Mouse (Mus musculus) retina, embryonic 14.5 days (tissue): Measurements from ENCODE around the gene Rps6ka3.

Experiments used
- DNase-seq: peaks from one replicate; pipeline ENCODE4 v3.0.0-alpha.2; 2015; ENCODE audit warnings: low spot score

Rps6ka3 gene

GRCm38 (mm10) chrX:159210007-159210406, at the start of gene Rps6ka3:
TSS of gene Rps6ka3 (plus strand) at chrX:159210307.
- no peak for DNase-seq

DNA sequence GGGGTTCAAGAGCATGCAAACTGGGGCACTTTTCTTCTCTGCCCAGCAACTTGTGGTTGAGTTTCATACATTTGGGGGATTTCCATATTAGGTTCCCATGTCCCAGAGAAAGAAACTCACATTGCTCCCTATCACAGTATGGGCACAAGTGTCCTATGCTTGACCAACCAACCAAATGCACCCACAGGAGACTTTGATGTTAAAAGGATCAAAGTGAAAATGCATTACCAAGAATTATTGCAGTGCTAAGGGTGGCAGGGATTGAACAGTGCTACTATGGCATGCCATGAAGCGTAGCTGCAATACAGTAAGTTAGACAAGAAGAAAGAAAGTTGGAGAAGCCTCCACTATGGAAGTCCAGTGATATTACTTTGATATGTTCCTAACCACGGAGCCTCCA, 40.9 kb upstream of the Rps6ka3 start:
- no peak for DNase-seq

DNA sequence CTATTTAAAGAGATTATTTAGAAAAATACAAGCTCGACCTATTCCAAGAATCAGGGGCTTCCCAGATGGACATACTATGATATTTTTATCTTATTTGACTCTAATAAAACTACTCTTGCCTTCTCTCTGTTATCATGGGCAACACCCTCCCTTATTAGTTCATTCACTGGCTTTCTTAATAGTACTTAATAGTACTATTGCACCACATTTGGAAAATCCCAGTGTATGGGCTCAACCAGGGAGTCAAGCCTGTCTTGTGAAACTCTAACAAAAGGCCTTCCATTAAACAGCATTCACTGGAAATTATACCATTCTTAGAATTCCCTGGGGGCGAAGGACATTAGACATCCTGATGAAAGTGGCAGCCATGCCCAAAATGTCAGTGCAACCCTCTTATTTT, 38.5 kb upstream of the Rps6ka3 start:
- no peak for DNase-seq

DNA sequence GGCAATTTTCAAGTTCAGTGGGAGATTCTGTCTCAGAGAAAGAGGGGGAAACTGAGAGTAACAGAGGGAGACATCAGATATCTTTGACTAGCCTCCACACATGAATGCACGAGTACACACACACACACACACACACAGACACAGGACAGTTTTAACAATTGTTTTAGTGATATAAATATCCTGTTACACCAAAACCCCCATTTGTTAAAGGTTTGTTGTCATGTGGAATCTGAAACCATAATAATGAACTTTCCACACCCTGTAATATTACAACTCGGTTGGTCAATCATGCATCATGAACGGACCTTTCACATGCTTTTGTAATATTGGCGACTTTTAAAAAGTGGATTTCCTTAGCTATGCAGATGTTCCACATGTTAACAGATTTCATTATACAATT, 18.5 kb upstream of the Rps6ka3 start:
- DNase-seq = no peak

- no peak for DNase-seq
Observed at GRCm38 (mm10) chrX:159199495-159199894, 10.6 kb upstream of the Rps6ka3 start.

- no peak for DNase-seq
Observed at GRCm38 (mm10) chrX:159200101-159200500, 10.0 kb upstream of the Rps6ka3 start.

DNA sequence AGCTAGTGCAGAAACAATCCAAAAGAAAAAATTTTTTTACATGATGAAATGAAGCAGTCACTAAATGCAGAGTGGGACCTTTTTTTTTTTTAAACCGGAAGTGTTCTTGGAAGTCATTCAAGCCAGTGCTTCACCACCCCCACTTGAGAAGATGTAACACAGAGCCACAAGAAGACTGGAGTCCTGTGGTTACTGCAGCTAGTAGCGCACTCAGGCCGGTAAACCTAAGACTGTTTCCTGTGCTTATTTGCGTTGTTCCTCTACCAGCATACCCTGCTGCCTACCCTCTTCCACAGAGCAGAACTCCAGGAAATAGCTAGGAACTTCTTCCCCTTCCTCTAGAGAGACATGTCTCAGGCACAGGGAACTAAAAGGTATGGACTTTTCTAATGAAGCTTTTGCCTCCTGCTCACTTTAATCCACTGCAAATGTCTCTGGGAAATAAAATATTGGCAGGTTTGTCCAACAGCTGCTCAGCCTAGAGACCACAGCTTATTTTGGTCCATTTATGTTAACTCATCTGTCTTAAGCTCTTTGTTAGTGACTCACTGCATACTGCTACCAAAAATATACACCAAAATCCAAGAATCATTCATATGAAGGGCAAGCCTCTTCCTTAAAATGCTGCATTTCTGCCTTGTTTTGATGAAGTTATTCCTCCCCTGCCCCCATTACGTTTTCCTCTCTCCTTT, 931 bp downstream of the Rps6ka3 start:
- no peak for DNase-seq

DNA sequence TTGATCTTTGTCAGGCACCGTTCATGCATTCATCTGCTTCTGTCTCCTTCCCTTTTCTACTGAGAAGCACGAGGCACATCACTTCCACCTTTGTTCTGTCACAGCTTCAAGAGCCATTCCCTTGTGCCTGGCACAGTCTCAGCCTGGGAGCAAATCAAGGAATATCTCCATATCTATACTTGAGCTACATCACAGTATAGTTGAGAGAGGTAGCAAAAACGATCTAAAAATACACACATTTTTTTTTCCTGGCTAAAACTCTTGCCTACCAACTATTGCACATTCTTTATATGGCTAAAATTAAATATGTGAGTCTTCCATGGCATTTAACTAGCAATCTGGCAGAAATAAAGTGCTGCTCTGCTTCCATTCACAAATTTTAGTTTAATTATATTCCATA, 5.1 kb downstream of the Rps6ka3 start:
- DNase-seq = no peak

- no peak for DNase-seq
Observed at GRCm38 (mm10) chrX:159222474-159222873, 12.4 kb downstream of the Rps6ka3 start.

GRCm38 (mm10) chrX:159237275-159237674, 27.2 kb downstream of the Rps6ka3 start:
- no peak for DNase-seq

DNA sequence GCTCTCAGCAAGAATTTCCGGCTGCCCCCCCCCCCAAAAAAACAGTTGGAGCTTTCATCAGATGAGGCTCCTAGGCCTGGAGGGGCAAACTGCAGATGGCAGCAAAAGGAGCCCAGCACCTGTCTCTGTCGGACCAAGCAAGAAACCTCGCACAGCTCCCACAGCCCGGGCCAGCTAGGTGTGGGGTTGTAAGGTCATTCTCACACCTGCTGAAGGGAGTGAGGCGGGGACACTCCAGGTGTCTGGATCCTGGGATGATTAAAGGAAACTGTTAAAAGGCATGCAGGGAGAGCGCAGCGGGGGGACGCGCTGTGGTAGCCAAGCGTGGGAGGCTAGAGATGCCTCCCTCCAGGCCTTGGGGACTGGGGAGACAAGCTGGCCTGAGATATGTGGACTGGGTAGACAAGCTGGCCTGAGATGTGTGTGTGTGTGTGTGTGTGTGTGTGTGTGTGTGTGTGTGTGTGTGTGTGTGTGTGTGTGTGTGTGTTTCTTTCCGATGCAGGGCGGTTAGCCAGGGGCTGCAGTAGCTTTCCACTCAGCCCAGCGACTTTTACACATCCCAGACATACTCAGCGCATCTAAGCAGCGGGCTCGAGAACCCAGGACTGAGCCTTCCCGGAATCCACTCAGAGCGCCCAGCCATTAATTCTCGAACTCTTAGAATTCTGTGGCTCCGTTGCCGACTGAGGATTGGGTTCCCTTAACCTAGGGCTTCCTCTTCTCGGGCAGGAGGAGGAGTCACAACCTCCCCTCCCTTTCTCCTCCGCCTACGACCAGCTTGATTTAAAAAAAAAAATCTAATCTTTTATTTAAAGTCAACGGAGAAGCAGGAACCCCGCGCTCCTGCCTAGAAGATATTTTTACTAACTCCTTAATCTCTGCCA, 44.1 kb downstream of the Rps6ka3 start:
- DNase-seq = peak; percentile 51

DNA sequence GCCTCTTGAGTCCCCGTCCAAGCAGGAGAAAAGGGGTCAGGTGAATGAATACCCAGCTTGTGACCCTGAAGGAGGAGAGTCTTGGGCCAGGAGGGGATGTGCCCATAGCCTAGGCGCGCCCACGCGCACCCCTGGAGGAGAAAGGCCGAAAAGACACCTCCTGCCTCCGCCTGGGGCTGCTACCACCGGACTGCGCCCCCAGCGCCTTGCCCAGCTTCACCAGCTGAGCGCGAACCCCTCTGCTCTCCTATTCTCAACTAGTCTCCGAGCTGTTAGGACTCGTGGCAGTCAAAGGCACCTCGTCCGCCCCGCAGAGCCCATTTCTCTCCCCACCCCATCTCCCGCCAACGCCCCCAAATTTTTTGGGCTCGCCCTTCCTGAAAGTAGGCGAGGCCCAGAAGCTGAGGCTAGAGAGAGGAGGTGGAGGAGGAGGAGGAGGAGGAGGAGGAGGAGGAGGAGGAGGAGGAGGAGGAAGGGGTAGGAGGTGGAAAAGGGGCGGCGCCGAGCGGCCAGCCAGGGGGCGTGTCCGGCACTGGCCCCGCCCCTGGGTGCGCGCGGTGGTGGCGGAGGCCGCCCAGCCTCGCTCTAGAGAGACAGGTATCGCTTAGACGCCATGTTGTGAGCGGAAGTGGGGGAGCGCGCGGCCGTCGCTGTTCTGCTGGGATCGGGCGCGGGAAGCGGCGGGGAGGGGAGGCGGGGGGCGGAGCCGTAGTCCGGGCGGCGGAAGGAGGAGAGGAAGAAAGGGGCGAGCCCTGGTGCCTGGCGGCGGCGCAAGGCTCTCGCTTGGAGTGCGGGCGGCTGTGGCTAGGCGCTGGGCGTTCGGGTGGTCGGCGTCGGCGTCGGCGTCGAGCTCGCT, 45.2 kb downstream of the Rps6ka3 start:
- peak; percentile 86 for DNase-seq

DNA sequence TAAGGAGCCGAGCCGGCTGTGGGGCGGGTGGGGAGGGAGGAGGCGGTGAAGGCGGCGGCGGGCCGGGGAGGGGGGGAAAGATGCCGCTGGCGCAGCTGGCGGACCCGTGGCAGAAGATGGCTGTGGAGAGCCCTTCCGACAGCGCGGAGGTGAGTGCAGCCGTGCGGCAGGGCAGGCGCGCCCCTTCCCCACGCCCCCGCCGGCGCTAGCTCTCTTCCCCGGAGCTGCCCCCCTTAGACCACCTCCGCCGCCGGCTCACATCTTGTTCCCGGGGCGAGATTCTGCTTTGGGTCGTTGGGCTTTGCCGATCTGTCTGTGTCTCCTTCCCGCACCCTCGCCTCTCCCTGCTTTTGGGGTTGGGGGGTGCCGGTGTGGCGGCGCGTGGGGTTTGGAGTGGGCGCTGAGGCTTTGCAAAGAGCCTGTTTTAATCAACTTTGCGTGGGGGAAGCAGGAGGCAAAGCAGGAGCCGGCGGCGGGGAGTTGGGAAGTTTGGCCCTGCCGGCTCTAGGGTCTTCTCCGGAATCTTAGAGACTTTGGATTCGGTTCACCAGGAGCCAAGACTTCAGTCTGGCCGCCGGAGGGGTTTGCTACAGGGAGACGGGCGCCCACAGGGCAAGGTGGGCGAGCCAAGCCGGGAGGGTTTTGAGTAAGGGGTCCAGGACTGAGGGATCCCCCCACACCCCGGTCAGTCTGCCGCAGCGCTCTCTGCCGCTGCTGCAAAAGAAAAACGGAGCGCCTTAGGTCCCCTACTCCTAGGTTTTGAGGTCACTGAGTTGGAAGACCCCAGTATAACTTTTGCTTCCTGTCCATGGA, 46.1 kb downstream of the Rps6ka3 start:
- peak; percentile 5 for DNase-seq

GRCm38 (mm10) chrX:159256921-159257421, 46.9 kb downstream of the Rps6ka3 start:
- DNase-seq = peak; percentile 52

DNA sequence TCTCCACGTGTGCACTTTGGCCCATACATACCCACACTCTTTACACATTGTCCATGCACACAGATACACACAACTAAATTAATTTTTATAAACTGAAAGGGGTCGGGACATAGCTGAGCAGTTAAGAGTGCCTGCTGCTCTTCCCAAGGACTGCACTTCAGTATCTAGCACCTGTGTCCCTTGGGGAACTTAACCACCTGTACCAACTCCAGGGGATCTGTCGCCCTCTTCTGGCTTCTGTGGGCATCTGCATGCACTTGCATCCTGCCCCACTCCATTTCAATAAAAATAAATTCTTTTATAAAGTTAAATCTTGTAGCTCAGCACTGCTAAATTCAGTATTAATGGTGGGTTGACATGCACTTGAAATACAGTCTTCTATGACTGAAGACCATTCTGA, 54.6 kb downstream of the Rps6ka3 start:
- peak; percentile 27 for DNase-seq

- peak; percentile 43 for DNase-seq
Observed at GRCm38 (mm10) chrX:159269072-159269471, 59.0 kb downstream of the Rps6ka3 start.

- DNase-seq = no peak
Observed at GRCm38 (mm10) chrX:159286765-159287164, 76.7 kb downstream of the Rps6ka3 start.

GRCm38 (mm10) chrX:159295879-159296278, 85.8 kb downstream of the Rps6ka3 start:
- no peak for DNase-seq

DNA sequence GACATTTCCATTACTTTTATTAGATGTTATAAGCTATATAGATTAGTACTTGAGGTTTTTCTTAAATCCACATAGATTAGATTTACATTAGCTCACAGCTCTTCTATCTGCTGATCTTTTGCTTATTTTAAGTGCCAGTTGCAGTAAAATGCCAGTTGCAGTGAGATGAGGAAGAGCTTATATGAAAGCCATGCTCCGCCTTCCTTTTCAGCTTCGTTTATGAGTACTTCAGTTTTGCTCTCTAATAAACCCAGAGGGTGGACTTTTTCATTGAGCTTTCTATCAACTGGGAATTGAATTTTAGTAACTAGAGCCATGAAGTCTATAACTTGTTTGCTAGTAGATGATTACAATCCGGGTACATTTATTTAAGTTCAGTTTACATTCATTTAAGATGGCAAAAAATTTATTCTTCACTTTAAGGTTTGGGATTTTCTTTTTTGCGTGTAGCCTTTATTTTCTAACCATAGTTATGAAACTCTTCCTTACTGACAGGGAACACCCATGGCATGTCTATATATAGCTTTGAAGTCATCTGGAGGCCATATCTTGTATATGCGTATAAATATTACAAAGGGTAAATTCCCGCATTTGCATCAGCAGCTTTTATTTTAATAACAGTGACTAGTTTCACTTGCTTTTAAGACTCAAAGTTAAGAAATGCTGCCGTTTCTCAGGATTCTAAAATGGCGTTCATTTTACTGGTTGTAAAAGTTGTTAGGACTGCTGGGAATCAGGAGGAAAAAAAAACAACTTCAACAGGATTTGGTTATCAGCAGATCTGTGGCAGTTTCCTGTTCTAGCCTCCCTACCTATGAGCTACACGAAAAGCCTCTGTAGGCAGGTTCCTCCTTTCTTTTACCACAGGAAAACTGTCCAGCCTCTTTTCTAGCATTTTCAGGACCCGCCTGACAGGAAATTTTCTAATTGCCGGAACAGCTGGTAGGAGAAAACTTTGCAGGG, 92.5 kb downstream of the Rps6ka3 start:
- no peak for DNase-seq

DNA sequence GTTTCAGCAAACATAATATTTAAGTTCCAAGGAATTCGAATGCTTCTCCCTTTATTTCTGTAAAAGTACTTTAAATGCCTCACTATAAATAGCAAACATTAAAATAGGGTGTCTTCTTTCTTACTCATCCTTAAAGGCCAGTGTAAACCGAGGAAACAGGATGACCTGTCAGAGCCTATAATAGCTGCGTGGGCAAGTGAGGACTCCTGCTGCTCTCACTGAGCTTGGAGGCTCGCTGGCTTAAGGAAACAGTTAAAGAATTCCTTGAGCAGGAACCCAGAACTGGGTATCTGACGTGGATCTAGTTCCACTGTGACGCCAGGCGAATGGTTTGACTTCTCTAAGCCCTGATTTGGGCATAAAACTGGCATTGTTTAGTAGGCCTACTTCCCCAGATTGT, 105.2 kb downstream of the Rps6ka3 start:
- no peak for DNase-seq
